Mouse (Mus musculus) heart, adult 10 weeks (tissue): ENCODE results near the gene Pmpca. TPM values are rescaled to one million over a fixed set of nuclear protein-coding genes. Genes with fewer than 3 reads are reported as not detected.

Experiments used
- polyA plus RNA-seq: library from polyadenylated mRNA; stranded (reverse); fragments of 350-450 nt; fragmentation: Illumina TruSeq; extraction: RNeasy Lipid Tissue Mini Kit (QIAGEN cat#74804); gene quantifications from one replicate; pipeline ENCODE4 v1.2.3, GENCODE M21; 2014; ENCODE audit warnings: low read depth, low replicate concordance

Gene Pmpca
- 129 TPM for polyA plus RNA-seq

DNA sequence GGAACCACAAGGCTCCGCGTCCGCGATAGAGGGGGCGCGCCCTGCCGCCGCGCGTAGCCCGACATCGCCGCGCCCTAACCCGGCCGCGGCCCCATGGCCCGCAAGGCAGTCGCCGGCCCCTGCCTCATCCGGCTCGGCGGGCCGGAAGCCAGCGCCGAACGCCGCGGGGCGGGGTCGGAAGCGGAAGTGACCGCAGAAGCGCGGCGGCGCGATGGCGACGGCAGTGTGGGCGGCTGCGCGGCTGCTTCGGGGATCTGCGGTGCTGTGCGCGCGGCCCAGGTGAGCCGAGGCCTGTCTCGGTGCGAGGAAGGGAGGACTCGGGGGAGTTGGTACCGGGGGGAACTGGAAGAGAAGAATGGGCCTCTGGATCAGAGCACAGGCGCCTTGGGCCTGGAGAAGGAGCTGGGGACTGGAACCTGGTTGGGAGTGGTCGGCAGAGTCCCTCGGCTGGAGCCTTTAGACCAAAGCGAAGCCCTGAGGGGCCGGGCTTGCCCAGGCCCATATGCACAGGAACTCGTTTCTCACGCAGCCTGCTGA, at the start of gene Pmpca, which contains the start of gene Entr1:
TSS of gene Pmpca (plus strand) at position 186 of the 537 bp plus-strand sequence.
TSS of gene Entr1 (minus strand) at position 163 of the 537 bp plus-strand sequence.

DNA sequence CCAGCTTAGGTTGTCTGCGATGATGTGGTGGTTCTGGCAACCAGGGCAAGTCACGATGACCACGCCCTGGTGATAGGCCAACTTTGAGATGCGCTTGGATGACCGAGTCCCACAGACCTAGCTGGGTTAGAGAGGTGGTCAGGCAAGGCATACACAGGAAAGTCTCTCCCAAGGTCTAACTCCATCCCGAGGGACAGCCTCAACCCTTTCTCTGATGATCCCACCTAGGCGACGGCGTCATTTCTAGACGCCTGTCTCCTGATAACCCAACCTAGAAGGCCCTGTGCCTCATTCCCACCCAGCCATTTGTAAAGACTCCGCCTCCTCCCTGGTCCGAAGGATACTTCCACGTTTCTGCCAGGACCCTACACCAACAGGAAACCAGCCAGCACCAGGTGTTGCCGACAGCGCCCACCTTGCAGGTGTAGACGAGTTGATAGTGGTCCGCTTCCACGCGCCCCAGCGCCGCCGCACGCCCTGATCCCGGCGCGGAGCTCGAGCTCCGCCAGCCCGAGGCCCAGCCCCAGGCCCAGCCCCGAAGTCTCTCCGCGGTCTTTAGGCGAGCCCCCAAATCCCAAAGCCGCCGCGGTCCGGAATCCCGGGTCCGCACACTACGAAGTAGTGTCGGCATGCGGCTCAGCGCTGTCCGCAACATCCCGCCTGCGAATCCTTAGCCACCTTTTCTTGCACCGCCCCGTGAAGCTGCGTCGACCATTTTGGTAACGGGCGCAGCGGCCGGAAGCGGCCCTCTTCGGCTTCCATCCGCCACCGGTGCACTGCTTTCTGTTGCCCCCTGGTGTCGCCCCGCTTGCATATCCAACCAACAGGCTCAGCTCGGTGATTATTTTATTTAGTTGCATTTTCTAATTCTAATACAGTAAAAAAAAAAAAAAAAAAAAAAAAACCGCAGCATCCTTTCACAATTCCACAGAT, 37.5 kb upstream of the Pmpca start, which contains the start of gene Dnlz:
TSS of gene Dnlz (minus strand) at position 753 of the 933 bp plus-strand sequence.

DNA sequence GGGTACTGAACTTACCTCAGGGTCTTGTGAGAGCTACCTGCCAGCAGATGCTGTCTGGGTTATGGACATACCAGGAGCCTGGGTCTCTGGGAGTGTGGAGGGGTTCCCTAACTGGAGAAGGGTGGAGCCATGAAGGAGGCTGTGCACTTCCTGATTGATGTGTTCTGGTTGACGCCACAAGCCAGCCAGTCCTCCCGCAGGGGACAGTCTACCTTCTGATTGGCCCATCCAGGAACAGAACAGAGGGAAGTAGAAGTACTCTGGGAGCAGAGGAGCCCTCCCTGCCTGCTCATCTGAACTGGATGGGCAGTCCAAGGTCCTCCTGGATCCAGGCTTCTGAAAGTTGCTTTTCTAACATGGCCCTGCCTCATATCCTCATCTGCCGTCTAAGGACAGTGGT, 28.4 kb upstream of the Pmpca start, which contains the start of gene Card9:
TSS of gene Card9 (minus strand) at position 147 of the 400 bp plus-strand sequence.

DNA sequence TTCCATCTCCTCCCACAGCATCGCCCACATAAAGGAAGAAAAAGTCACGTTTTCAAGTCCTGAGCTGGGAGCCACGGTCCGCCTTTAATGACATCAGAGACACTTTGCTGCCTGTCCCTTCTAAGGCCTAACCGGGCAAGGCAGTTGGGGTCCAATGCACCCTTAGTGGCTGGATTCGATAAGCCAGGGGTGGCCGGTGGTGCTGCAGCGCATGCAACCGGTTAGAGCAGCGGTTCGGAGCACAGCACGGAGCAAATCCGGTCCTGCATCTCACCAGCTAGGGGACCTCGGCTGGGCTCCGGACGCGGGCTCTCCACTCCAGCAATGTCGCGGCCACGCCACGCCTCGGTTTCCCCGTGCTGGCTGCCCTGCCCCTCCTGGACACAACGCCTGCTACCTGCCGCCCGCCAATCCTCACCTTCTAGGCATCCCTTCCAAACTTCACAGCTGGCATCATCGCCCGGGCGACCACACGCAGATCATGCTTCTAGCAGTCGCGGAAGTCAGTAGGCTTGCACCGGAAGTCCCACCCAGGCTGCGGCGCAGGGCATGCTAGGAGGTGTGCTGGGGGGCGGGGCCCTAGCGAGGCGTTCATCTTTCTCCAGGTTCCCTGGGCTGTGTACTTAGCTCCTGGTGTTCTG, 8.9 kb upstream of the Pmpca start, which contains the start of gene Snapc4:
TSS of gene Snapc4 (minus strand) at position 523 of the 641 bp plus-strand sequence.

DNA sequence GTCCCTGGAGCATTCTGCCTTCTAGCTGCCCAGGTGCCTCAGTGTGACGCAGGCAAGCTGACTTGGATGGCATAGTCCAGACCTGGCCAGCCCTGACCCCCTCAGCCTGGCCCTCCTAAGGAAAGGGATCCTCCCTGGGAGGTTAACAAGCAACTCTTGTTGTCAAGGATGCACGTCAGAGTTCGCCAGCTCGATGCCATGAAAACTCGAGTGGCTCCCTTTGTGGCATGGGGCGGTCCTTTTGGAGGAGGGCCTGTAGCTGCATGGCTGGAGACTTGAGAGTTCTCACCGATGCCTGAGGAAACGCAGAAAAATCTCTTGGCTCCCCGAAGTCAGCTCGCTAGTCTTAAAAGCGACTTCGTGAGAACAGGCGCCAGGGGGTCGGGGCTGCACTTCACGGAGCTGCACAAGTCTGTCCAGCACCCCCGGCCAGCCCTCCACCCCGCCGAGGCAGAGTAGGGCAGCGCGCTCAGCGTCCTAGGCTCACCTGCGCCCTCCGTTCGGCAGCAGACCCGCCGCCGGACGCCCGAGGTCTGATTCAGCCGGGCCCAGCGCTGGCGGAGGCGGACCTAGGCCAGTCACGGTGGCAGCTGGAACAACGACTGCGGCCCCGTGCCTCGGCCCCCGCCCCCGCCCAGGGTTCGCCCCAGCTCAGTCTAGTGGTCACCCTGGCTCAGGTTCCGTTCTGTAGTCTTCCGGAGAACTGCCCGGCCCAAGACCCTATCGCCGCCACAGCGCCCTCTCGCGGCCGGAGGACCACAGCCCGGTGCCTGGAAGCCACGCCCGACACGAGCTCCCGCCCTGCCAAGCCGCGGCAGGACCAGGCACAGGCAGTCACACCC, 19.6 kb downstream of the Pmpca start, which contains the start of gene Inpp5e:
TSS of gene Inpp5e (minus strand) at position 689 of the 842 bp plus-strand sequence.

DNA sequence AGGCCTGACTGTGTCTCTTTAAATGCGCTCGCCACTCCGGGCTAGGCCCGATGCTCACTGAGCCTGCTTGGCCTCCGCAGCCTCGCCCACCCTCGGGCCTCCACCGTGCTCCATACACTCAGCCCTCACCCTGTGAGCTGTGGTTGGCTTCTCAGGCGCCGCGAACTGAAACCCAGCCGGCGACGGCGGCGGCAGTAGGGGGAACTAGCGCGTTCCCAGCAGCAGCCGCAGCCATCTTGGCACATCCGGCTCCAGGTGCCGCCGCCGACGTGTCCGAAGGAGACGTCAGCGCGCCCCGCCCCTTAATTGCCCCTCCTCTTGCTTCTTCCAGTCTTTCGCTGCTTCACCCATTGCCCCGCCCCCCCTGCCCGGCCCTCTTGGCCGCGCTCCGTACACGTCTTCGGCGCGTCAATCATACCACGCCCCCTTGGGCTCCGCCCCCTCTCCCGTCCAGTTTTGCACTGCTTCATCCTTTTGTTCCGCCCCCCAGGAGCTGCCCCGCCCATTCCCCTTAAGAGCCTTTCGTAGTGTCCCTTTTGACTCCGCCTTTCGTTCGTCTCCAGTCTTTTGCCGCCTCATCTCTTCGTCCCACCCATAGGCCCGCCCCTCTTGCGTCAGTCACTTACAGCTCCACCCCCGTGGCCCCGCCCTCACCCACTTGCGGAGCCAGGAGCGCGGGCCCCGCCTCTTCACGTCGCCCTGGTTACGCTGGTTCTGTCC, 56.0 kb downstream of the Pmpca start, which contains the start of gene Sec16a:
TSS of gene Sec16a (minus strand) at position 271 of the 720 bp plus-strand sequence.

Other genes starting within 250 kb of the Pmpca start
- not detected for gene Lhx3, start 181.1 kb upstream of the Pmpca start, polyA plus RNA-seq
- gene Qsox2, start 151.8 kb upstream of the Pmpca start, polyA plus RNA-seq: 16.5 TPM
- gene Ccdc187, start 94.8 kb upstream of the Pmpca start, polyA plus RNA-seq: 0.08 TPM
- 260 TPM for gene Gpsm1, start 73.8 kb upstream of the Pmpca start, polyA plus RNA-seq
- gene Dnlz, start 37.2 kb upstream of the Pmpca start, polyA plus RNA-seq: 18.7 TPM
- gene Card9, start 28.4 kb upstream of the Pmpca start, polyA plus RNA-seq: 2.3 TPM
- gene Snapc4, start 8.7 kb upstream of the Pmpca start, polyA plus RNA-seq: 21.5 TPM
- 64.5 TPM for gene Entr1, start within 50 bp of the Pmpca start, polyA plus RNA-seq
- 23.5 TPM for gene Inpp5e, start 19.9 kb downstream of the Pmpca start, polyA plus RNA-seq
- gene Sec16a, start 55.9 kb downstream of the Pmpca start, polyA plus RNA-seq: 31.7 TPM
- gene Notch1, start 127.3 kb downstream of the Pmpca start, polyA plus RNA-seq: 14.7 TPM
- 260 TPM for gene Egfl7, start 190.7 kb downstream of the Pmpca start, polyA plus RNA-seq
- gene Gm20532, start 197.3 kb downstream of the Pmpca start, polyA plus RNA-seq: not detected
- gene Agpat2, start 215.1 kb downstream of the Pmpca start, polyA plus RNA-seq: 67.9 TPM
- 21.3 TPM for gene Fam69b, start 239.1 kb downstream of the Pmpca start, polyA plus RNA-seq